Mouse (Mus musculus) gastrocnemius, adult 8-10 months (tissue): ENCODE measurements around the gene Fam131c. TPM values are rescaled to one million over a fixed set of nuclear protein-coding genes. Genes with fewer than 3 reads are reported as not detected.

Source experiments
- DNase-seq, 2 experiments: peaks; one replicate each; pipeline ENCODE4 v3.0.0; 2022; ENCODE audit warnings: low spot score in 2 of 2
- total RNA-seq, 4 experiments: library from RNA; stranded (reverse); gene quantifications; 2 replicates each; pipeline ENCODE4 v1.2.4; 2022

The Fam131c gene
- under 1 TPM in 2 of 4 experiments, not detected in 2; 0.17 to 0.27 TPM for total RNA-seq

- no peak for DNase-seq
Measured at GRCm38 (mm10) chr4:141367997-141368791, at the start of gene Fam131c. Gene Fam131c (plus strand): TSS chr4:141368220.

- DNase-seq: no peak
Measured at GRCm38 (mm10) chr4:141322526-141322925, 45.5 kb upstream of the Fam131c start.

GRCm38 (mm10) chr4:141324771-141325191, 43.2 kb upstream of the Fam131c start:
- peak in 1 of 2 experiments; percentile 38 for DNase-seq

- no peak for DNase-seq
Measured at GRCm38 (mm10) chr4:141325636-141326035, 42.4 kb upstream of the Fam131c start.

GRCm38 (mm10) chr4:141327075-141327474, 40.9 kb upstream of the Fam131c start:
- DNase-seq: no peak

GRCm38 (mm10) chr4:141328742-141329141, 39.3 kb upstream of the Fam131c start:
- DNase-seq: no peak

GRCm38 (mm10) chr4:141329968-141330367, 38.1 kb upstream of the Fam131c start:
- no peak for DNase-seq

GRCm38 (mm10) chr4:141331446-141331845, 36.6 kb upstream of the Fam131c start:
- DNase-seq: no peak

GRCm38 (mm10) chr4:141332258-141332657, 35.8 kb upstream of the Fam131c start:
- DNase-seq: no peak

- no peak for DNase-seq
Measured at GRCm38 (mm10) chr4:141334695-141335094, 33.3 kb upstream of the Fam131c start.

- no peak for DNase-seq
Measured at GRCm38 (mm10) chr4:141335263-141335796, 32.7 kb upstream of the Fam131c start.

- no peak for DNase-seq
Measured at GRCm38 (mm10) chr4:141336196-141336595, 31.8 kb upstream of the Fam131c start.

- DNase-seq: no peak
Measured at GRCm38 (mm10) chr4:141337986-141338385, 30.0 kb upstream of the Fam131c start.

- no peak for DNase-seq
Measured at GRCm38 (mm10) chr4:141338853-141339252, 29.2 kb upstream of the Fam131c start.

- no peak for DNase-seq
Measured at GRCm38 (mm10) chr4:141341477-141341876, 26.5 kb upstream of the Fam131c start.

- no peak for DNase-seq
Measured at GRCm38 (mm10) chr4:141343515-141343914, 24.5 kb upstream of the Fam131c start.

- DNase-seq: no peak
Measured at GRCm38 (mm10) chr4:141345219-141345618, 22.8 kb upstream of the Fam131c start.

- DNase-seq: no peak
Measured at GRCm38 (mm10) chr4:141347365-141347797, 20.6 kb upstream of the Fam131c start.

GRCm38 (mm10) chr4:141348616-141349015, 19.4 kb upstream of the Fam131c start:
- no peak for DNase-seq

- DNase-seq: no peak
Measured at GRCm38 (mm10) chr4:141350015-141350414, 18.0 kb upstream of the Fam131c start.

- no peak for DNase-seq
Measured at GRCm38 (mm10) chr4:141351972-141352371, 16.0 kb upstream of the Fam131c start.

- no peak for DNase-seq
Measured at GRCm38 (mm10) chr4:141352986-141353385, 15.0 kb upstream of the Fam131c start.

- DNase-seq: no peak
Measured at GRCm38 (mm10) chr4:141353868-141354267, 14.2 kb upstream of the Fam131c start.
